Mouse (Mus musculus): Measurements from ENCODE around the gene Mydgf. TPM values are rescaled to one million over a fixed set of nuclear protein-coding genes. Genes with fewer than 3 reads are reported as not detected.

The Mydgf gene
- polyA plus RNA-seq, 2 experiments: 37.3 to 50.3 TPM

DNA sequence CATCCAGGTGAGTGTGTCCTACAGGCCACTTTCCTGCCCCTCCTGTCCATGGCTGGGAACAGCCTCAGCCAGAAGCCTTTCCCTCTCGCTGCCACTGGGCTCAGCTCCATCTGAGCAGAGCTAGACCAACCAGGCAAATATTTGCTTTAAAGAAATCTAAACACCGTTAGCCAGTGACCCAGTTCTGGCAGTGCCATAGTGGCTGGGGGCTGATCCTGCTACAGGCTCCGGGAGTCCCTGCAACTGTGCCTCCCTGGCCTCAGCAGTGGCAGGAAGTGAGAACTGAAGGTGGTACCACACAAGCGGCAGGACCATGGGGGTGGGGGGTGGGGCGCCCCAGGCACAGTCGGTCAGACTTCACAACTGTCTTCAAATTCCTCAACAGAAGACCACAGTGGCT lies 29.0 kb upstream of the Mydgf start:
- TF ChIP-seq CTCF (IDR thresholded peaks at IDR 0.05; ENCODE audit: low read depth) (no peak), EP300 (IDR thresholded peaks at IDR 0.05; ENCODE audit: low read depth) (no peak)
- Histone ChIP-seq H3K4me3 (ENCODE audit: insufficient read depth in 1 of 2, low read depth in 2 of 2, low read length in 2 of 2) (no peak overlapping the region), H3K27me3 (ENCODE audit: control insufficient read depth, insufficient read depth, low read length) (no peaks in the 10 kb centered on the region), H3K9me3 (ENCODE audit: control insufficient read depth, low read length) (no peaks in the 10 kb centered on the region), H3K27ac (no peak overlapping the region), H3K4me2 (ENCODE audit: low read depth) (no peak overlapping the region), H3K4me1 (replicated peaks; ENCODE audit: control insufficient read depth in 2 of 2, insufficient read depth in 2 of 2, low read length in 1 of 2) (peaks cover 2 to 8% of the 10 kb centered on the region in 2 experiments), H3K36me3 (replicated peaks; ENCODE audit: control insufficient read depth, insufficient read depth, low read depth) (no peaks in the 10 kb centered on the region; the same call in 1 of the 2 replicates), H3K9ac (replicated peaks) (no peak overlapping the region)
- 28% methylated on average over 6 of the region's 6 CpGs for WGBS (ENCODE audit: insufficient replicate concordance)
- peak; percentile 55; the same call in 1 of the 2 replicates for ATAC-seq (ENCODE audit: insufficient read depth)
- no peak for DNase-seq (ENCODE audit: low read depth in 3 of 3, low spot score in 3 of 3)

DNA sequence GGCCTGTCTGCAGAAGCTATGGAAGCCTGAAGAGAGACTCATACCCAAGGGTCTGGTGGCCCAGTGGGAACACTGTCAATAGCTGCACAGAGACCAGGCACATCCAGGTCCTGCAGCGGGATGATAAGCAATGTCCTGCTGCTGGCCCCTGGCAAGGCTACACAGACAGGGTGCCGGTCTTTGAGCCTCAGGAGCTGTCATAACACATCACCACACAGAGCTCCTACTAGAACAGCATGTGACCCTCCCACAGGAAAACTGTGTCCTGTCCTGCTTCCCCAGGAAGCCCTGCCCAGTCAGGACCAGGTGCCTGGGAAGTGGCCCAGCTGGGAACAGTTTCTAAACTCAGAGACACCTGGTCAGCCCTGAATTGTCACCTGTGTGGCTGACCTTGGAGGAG lies 27.4 kb upstream of the Mydgf start:
- Histone ChIP-seq H3K27me3 (ENCODE audit: control insufficient read depth, insufficient read depth, low read length) (no peaks in the 10 kb centered on the region), H3K4me1 (replicated peaks; ENCODE audit: control insufficient read depth in 2 of 2, insufficient read depth in 2 of 2, low read length in 1 of 2) (peaks cover 0 to 7% of the 10 kb centered on the region in 2 experiments; a peak in 2 of 4 replicates), H3K27ac (no peak overlapping the region), H3K36me3 (replicated peaks; ENCODE audit: control insufficient read depth, insufficient read depth, low read depth) (no peaks in the 10 kb centered on the region; the same call in 1 of the 2 replicates), H3K4me3 (ENCODE audit: insufficient read depth in 1 of 2, low read depth in 2 of 2, low read length in 2 of 2) (no peak overlapping the region), H3K9me3 (ENCODE audit: control insufficient read depth, low read length) (no peaks in the 10 kb centered on the region), H3K4me2 (ENCODE audit: low read depth) (no peak overlapping the region), H3K9ac (replicated peaks) (no peak overlapping the region)
- ATAC-seq (ENCODE audit: insufficient read depth): no peak
- TF ChIP-seq EP300 (IDR thresholded peaks at IDR 0.05; ENCODE audit: low read depth): no peak
- no peak for TF ChIP-seq CTCF (IDR thresholded peaks at IDR 0.05; ENCODE audit: low read depth)
- no peak for DNase-seq (ENCODE audit: low read depth in 3 of 3, low spot score in 3 of 3)
- 81% methylated on average over 2 of the region's 2 CpGs for WGBS (ENCODE audit: insufficient replicate concordance)

DNA sequence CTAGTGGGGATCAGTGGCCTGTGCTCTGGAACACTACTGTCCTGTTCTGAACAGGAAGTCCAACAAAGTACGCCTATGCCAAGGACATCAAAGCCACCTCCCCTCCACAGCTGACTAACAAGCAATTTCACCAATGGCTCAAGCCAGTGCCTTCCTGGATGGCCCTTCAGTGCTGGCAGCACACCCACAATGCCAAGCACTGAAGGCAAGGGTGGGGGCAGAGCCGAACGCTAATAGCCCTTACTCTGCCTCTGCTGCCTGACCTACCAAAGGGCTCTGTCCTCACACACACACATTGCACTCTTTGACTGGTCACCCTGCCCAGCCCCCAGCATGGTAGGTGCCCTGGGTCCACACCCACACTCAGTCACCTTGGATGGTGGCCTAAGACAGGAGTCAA lies 25.1 kb upstream of the Mydgf start:
- peaks cover 0 to 7% of the 10 kb centered on the region in 2 experiments; a peak in 2 of 4 replicates for H3K4me1 ChIP-seq (replicated peaks; ENCODE audit: control insufficient read depth in 2 of 2, insufficient read depth in 2 of 2, low read length in 1 of 2)
- peaks cover 12% of the 10 kb centered on the region; the same call in 1 of the 2 replicates for H3K36me3 ChIP-seq (replicated peaks; ENCODE audit: control insufficient read depth, insufficient read depth, low read depth)
- H3K4me2 ChIP-seq (ENCODE audit: low read depth): no peak overlapping the region
- no peak overlapping the region for H3K4me3 ChIP-seq (ENCODE audit: insufficient read depth in 1 of 2, low read depth in 2 of 2, low read length in 2 of 2)
- H3K27me3 ChIP-seq (ENCODE audit: control insufficient read depth, insufficient read depth, low read length): no peaks in the 10 kb centered on the region
- DNase-seq (ENCODE audit: low read depth in 3 of 3, low spot score in 3 of 3) (no peak), ATAC-seq (ENCODE audit: insufficient read depth) (no peak)
- no peak for TF ChIP-seq EP300 (IDR thresholded peaks at IDR 0.05; ENCODE audit: low read depth)
- 88% methylated on average over 3 of the region's 3 CpGs for WGBS (ENCODE audit: insufficient replicate concordance)
- H3K9me3 ChIP-seq (ENCODE audit: control insufficient read depth, low read length): no peaks in the 10 kb centered on the region
- no peak overlapping the region for H3K27ac ChIP-seq
- H3K9ac ChIP-seq (replicated peaks): no peak overlapping the region

DNA sequence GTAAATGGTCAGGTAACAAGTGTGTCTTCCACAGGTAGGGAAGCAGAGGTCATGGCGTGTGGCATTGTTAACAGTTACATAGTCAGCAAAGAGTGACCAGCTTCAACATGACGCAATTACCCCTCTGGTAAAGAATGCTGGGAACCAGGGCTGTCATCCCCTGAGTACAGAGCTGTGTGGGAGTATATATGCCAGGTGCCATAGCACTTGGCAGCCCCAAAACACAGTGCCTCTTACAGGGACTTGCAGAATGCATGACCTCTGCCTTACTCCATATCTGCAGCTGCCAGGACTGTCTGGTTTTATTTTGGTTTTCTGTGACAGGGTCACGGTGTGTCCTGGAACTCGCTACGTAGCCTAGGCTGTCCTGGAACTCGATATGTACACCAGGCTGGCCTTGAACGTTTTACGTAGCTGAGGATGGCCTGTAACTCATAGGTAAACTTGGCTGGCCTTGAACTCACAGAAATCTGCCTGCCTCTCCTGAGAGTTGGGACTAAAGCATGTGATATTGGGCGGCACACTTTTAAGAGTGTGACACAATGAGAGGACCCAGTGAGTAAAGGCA lies 24.3 kb upstream of the Mydgf start:
- peaks cover 0 to 5% of the 10 kb centered on the region in 2 experiments; a peak in 2 of 4 replicates for H3K4me1 ChIP-seq (replicated peaks; ENCODE audit: control insufficient read depth in 2 of 2, insufficient read depth in 2 of 2, low read length in 1 of 2)
- H3K27ac ChIP-seq: no peak overlapping the region

GRCm38 (mm10) chr17:56206986-56207674 lies 23.4 kb upstream of the Mydgf start:
- no peaks in the 10 kb centered on the region; a peak in 2 of 4 replicates for H3K4me1 ChIP-seq (replicated peaks; ENCODE audit: control insufficient read depth in 2 of 2, insufficient read depth in 2 of 2, low read length in 1 of 2)
- no peaks in the 10 kb centered on the region for H3K9me3 ChIP-seq (ENCODE audit: control insufficient read depth, low read length)
- H3K27me3 ChIP-seq (ENCODE audit: control insufficient read depth, insufficient read depth, low read length): no peaks in the 10 kb centered on the region
- no peak overlapping the region for H3K4me2 ChIP-seq (ENCODE audit: low read depth)
- DNase-seq (ENCODE audit: low read depth in 3 of 3, low spot score in 3 of 3): no peak
- H3K9ac ChIP-seq (replicated peaks): no peak overlapping the region
- no peak for TF ChIP-seq CTCF (IDR thresholded peaks at IDR 0.05; ENCODE audit: low read depth)
- no peak for TF ChIP-seq EP300 (IDR thresholded peaks at IDR 0.05; ENCODE audit: low read depth)
- no peak for ATAC-seq (ENCODE audit: insufficient read depth)
- no peak overlapping the region for H3K27ac ChIP-seq
- peaks cover 21% of the 10 kb centered on the region for H3K36me3 ChIP-seq (replicated peaks; ENCODE audit: control insufficient read depth, insufficient read depth, low read depth)
- H3K4me3 ChIP-seq (ENCODE audit: insufficient read depth in 1 of 2, low read depth in 2 of 2, low read length in 2 of 2): no peak overlapping the region
- 62% methylated on average over 6 of the region's 6 CpGs for WGBS (ENCODE audit: insufficient replicate concordance)

More for the DNA sequence above, 24.3 kb upstream of the Mydgf start:
- H3K9ac ChIP-seq (replicated peaks): no peak overlapping the region
- no peaks in the 10 kb centered on the region for H3K9me3 ChIP-seq (ENCODE audit: control insufficient read depth, low read length)
- no peaks in the 10 kb centered on the region for H3K27me3 ChIP-seq (ENCODE audit: control insufficient read depth, insufficient read depth, low read length)
- ATAC-seq (ENCODE audit: insufficient read depth) (no peak), DNase-seq (ENCODE audit: low read depth in 3 of 3, low spot score in 3 of 3) (no peak)
- TF ChIP-seq EP300 (IDR thresholded peaks at IDR 0.05; ENCODE audit: low read depth) (no peak), CTCF (IDR thresholded peaks at IDR 0.05; ENCODE audit: low read depth) (no peak)
- no peak overlapping the region for H3K4me3 ChIP-seq (ENCODE audit: insufficient read depth in 1 of 2, low read depth in 2 of 2, low read length in 2 of 2)
- WGBS (ENCODE audit: insufficient replicate concordance): 72% methylated on average over 9 of the region's 9 CpGs
- H3K36me3 ChIP-seq (replicated peaks; ENCODE audit: control insufficient read depth, insufficient read depth, low read depth): peaks cover 13% of the 10 kb centered on the region
- H3K4me2 ChIP-seq (ENCODE audit: low read depth): no peak overlapping the region

Measured in liver, embryonic 14.5 days (tissue).